Mouse (Mus musculus) stomach, embryonic 15.5 days (tissue): ENCODE results near the gene Ppp6r2. TPM values are rescaled to one million over a fixed set of nuclear protein-coding genes. Genes with fewer than 3 reads are reported as not detected.
A peak's percentile ranks its signal among the peaks of the same experiment; 100 is the strongest.

Source experiments
- ATAC-seq: fragments of 200-750 bp; cut with Nextera tagmentation; 2 replicates; pipeline ENCODE4 v1.8.0; 2017; ENCODE audit warnings: low read depth, moderate number of reproducible peaks, moderate TSS enrichment; ENCODE audit not compliant: insufficient read depth, low FRiP score
- H3K27ac ChIP-seq: fragments of 300-500 bp; sonication (generic); 2 replicates; pipeline ENCODE4 v1.5.1; 2015; ENCODE audit warnings: mild to moderate bottlenecking, inconsistent platforms
- H3K27me3 ChIP-seq: fragments of 300-500 bp; sonication (generic); replicated peaks from 2 replicates; pipeline ENCODE4 v1.6.1; 2015; ENCODE audit warnings: inconsistent platforms
- H3K36me3 ChIP-seq: fragments of 300-500 bp; sonication (generic); 2 replicates; pipeline ENCODE4 v1.6.1; 2015; ENCODE audit warnings: inconsistent platforms
- H3K4me1 ChIP-seq: fragments of 300-500 bp; sonication (generic); 2 replicates; pipeline ENCODE4 v1.6.1; 2015; ENCODE audit warnings: inconsistent platforms
- H3K4me2 ChIP-seq: fragments of 300-500 bp; sonication (generic); 2 replicates; pipeline ENCODE4 v1.6.1; 2015; ENCODE audit warnings: mild to moderate bottlenecking, inconsistent platforms
- H3K4me3 ChIP-seq: fragments of 300-500 bp; sonication (generic); replicated peaks from 2 replicates; pipeline ENCODE4 v1.5.1; 2015; ENCODE audit warnings: inconsistent platforms
- H3K9ac ChIP-seq: fragments of 300-500 bp; sonication (generic); 2 replicates; pipeline ENCODE4 v1.6.1; 2015; ENCODE audit warnings: inconsistent platforms
- H3K9me3 ChIP-seq: fragments of 300-500 bp; sonication (generic); 2 replicates; pipeline ENCODE4 v1.6.1; 2016; ENCODE audit warnings: inconsistent platforms
- WGBS: fragments of 180-500 bp; shearing (Covaris S2); methylation state at CpG from one replicate; pipeline ENCODE4 v1.1.7; 2015; 5-methylcytosine and 5-hydroxymethylcytosine counted together
- microRNA-seq: library from miRNA; unstranded; fragments of <30 nt; microRNA quantifications from one replicate; pipeline ENCODE4, GENCODE M21; 2016
- polyA plus RNA-seq: library from polyadenylated mRNA; unstranded; fragments of >200 nt; fragmentation: Nextera tagmentation; extraction: Ambion mirVana; gene quantifications from 2 replicates; pipeline ENCODE4 v1.2.1, GENCODE M21; 2015

The Ppp6r2 gene
- polyA plus RNA-seq, 1 experiment from 2014 or later: 28.5 TPM

- no peak overlapping the region for H3K4me3 ChIP-seq
- WGBS: 73% methylated on average over 11 of the region's 11 CpGs
Observed at GRCm38 (mm10) chr15:89316146-89316545, 104.8 kb downstream of the Ppp6r2 start.

GRCm38 (mm10) chr15:89321264-89321663, 109.9 kb downstream of the Ppp6r2 start:
- no peaks in the 10 kb centered on the region; the same call in 1 of the 2 replicates for H3K27me3 ChIP-seq
- H3K9me3 ChIP-seq: no peaks in the 10 kb centered on the region
- H3K4me3 ChIP-seq: no peak overlapping the region
- H3K36me3 ChIP-seq: no peaks in the 10 kb centered on the region
- no peak overlapping the region for H3K27ac ChIP-seq
- H3K4me2 ChIP-seq: no peak overlapping the region
- H3K4me1 ChIP-seq: peaks cover 3% of the 10 kb centered on the region; the same call in 1 of the 2 replicates
- ATAC-seq: no peak
- 78% methylated on average over 8 of the region's 8 CpGs for WGBS
- no peak overlapping the region for H3K9ac ChIP-seq

More at GRCm38 (mm10) chr15:89316146-89316545, 104.8 kb downstream of the Ppp6r2 start:
- ATAC-seq: no peak
- H3K9ac ChIP-seq: no peak overlapping the region
- peaks cover 20% of the 10 kb centered on the region; the same call in 1 of the 2 replicates for H3K4me1 ChIP-seq
- no peaks in the 10 kb centered on the region for H3K27me3 ChIP-seq
- H3K9me3 ChIP-seq: no peaks in the 10 kb centered on the region
- H3K4me2 ChIP-seq: no peak overlapping the region
- no peak overlapping the region for H3K27ac ChIP-seq
- H3K36me3 ChIP-seq: no peaks in the 10 kb centered on the region

GRCm38 (mm10) chr15:89322670-89323522, 111.5 kb downstream of the Ppp6r2 start, which contains the start of gene Adm2:
Gene Adm2, plus strand, starts transcription at chr15:89322720.
- H3K4me3 ChIP-seq: peak within 1 kb of the TSS; percentile 33
- H3K9me3 ChIP-seq: no peaks in the 10 kb centered on the region
- no peak within 1 kb of the TSS for H3K9ac ChIP-seq
- no peaks in the 10 kb centered on the region for H3K36me3 ChIP-seq
- H3K4me2 ChIP-seq: peak within 1 kb of the TSS; percentile 54
- 0 out of 2 replicates have a peak, but pooled peaks have one; percentile 31 for ATAC-seq
- H3K27ac ChIP-seq: no peak within 1 kb of the TSS
- WGBS: 5% methylated on average over 26 of the region's 26 CpGs
- H3K4me1 ChIP-seq: peaks cover 3% of the 10 kb centered on the region; the same call in 1 of the 2 replicates
- no peaks in the 10 kb centered on the region; the same call in 1 of the 2 replicates for H3K27me3 ChIP-seq

- Histone ChIP-seq H3K9me3 (no peaks in the 10 kb centered on the region), H3K36me3 (no peaks in the 10 kb centered on the region), H3K4me3 (no peak overlapping the region), H3K9ac (no peak overlapping the region), H3K4me1 (peaks cover 3% of the 10 kb centered on the region; the same call in 1 of the 2 replicates), H3K27me3 (no peaks in the 10 kb centered on the region; the same call in 1 of the 2 replicates), H3K27ac (no peak overlapping the region), H3K4me2 (0 out of 2 replicates have a peak overlapping the region, but pooled peaks have one; percentile 54)
- WGBS: 84% methylated on average over 4 of the region's 4 CpGs
- ATAC-seq: no peak
Observed at GRCm38 (mm10) chr15:89323656-89324055, 112.3 kb downstream of the Ppp6r2 start.

GRCm38 (mm10) chr15:89326441-89326840, 115.1 kb downstream of the Ppp6r2 start:
- WGBS: 53% methylated on average over 5 of the region's 5 CpGs
- H3K4me1 ChIP-seq: peaks cover 3% of the 10 kb centered on the region; the same call in 1 of the 2 replicates
- ATAC-seq: no peak

GRCm38 (mm10) chr15:89334271-89334670, 122.9 kb downstream of the Ppp6r2 start, which contains the start of gene Miox:
Gene Miox, plus strand, starts transcription at chr15:89334398.
- Histone ChIP-seq H3K4me3 (no peak within 1 kb of the TSS), H3K27me3 (no peaks in the 10 kb centered on the region), H3K36me3 (no peaks in the 10 kb centered on the region), H3K9ac (no peak within 1 kb of the TSS), H3K4me2 (no peak within 1 kb of the TSS), H3K9me3 (no peaks in the 10 kb centered on the region), H3K27ac (no peak within 1 kb of the TSS), H3K4me1 (no peaks in the 10 kb centered on the region)
- ATAC-seq: no peak
- WGBS: 83% methylated on average over 7 of the region's 7 CpGs

More at GRCm38 (mm10) chr15:89326441-89326840, 115.1 kb downstream of the Ppp6r2 start:
- no peaks in the 10 kb centered on the region; the same call in 1 of the 2 replicates for H3K27me3 ChIP-seq
- H3K4me3 ChIP-seq: no peak overlapping the region
- H3K4me2 ChIP-seq: no peak overlapping the region
- no peaks in the 10 kb centered on the region for H3K36me3 ChIP-seq
- H3K9me3 ChIP-seq: no peaks in the 10 kb centered on the region
- no peak overlapping the region for H3K9ac ChIP-seq
- H3K27ac ChIP-seq: no peak overlapping the region

- Histone ChIP-seq H3K4me1 (no peaks in the 10 kb centered on the region), H3K36me3 (no peaks in the 10 kb centered on the region), H3K27me3 (no peaks in the 10 kb centered on the region), H3K9me3 (no peaks in the 10 kb centered on the region), H3K27ac (no peak overlapping the region), H3K4me2 (no peak overlapping the region), H3K9ac (no peak overlapping the region), H3K4me3 (no peak overlapping the region)
- WGBS: 77% methylated on average over 17 of the region's 17 CpGs
- ATAC-seq: no peak
Observed at GRCm38 (mm10) chr15:89334774-89335537, 123.6 kb downstream of the Ppp6r2 start.

- H3K27me3 ChIP-seq: no peaks in the 10 kb centered on the region
- 84% methylated on average over 14 of the region's 14 CpGs for WGBS
- ATAC-seq: no peak
- no peak overlapping the region for H3K4me3 ChIP-seq
- H3K9ac ChIP-seq: no peak overlapping the region
- no peak overlapping the region for H3K4me2 ChIP-seq
- H3K36me3 ChIP-seq: no peaks in the 10 kb centered on the region
- H3K27ac ChIP-seq: no peak overlapping the region
- H3K9me3 ChIP-seq: no peaks in the 10 kb centered on the region
- H3K4me1 ChIP-seq: no peaks in the 10 kb centered on the region
Observed at GRCm38 (mm10) chr15:89336422-89336821, 125.1 kb downstream of the Ppp6r2 start.

Small RNA genes lying within 50 kb of the gene (microRNA-seq; reads per million reads assigned to microRNA genes)
- gene Mir6958: 1.2 reads per million
- 0.58 reads per million for gene Mir6959
- gene Mir7118: 0.58 reads per million

Other genes with a start within 250 kb of the Ppp6r2 start
- 0.09 TPM in 1 of 2 replicates, not detected in the other for gene Mlc1, start 232.5 kb upstream of the Ppp6r2 start, polyA plus RNA-seq
- 0.08 TPM in 1 of 2 replicates, not detected in the other for gene Mov10l1, start 228.6 kb upstream of the Ppp6r2 start, polyA plus RNA-seq
- 0.55 and 0.64 TPM in 2 replicates for gene Panx2, start 151.8 kb upstream of the Ppp6r2 start, polyA plus RNA-seq
- gene Trabd, start 136.4 kb upstream of the Ppp6r2 start, polyA plus RNA-seq: 57.1 and 60.0 TPM in 2 replicates
- 17.9 and 19.7 TPM in 2 replicates for gene Selenoo, start 122.5 kb upstream of the Ppp6r2 start, polyA plus RNA-seq
- gene Tubgcp6, start 88.4 kb upstream of the Ppp6r2 start, polyA plus RNA-seq: 12.0 and 12.9 TPM in 2 replicates
- gene Hdac10, start 82.9 kb upstream of the Ppp6r2 start, polyA plus RNA-seq: 20.9 and 23.3 TPM in 2 replicates
- 3.8 and 4.7 TPM in 2 replicates for gene Mapk12, start 70.8 kb upstream of the Ppp6r2 start, polyA plus RNA-seq
- 5.9 and 6.4 TPM in 2 replicates for gene Mapk11, start 61.9 kb upstream of the Ppp6r2 start, polyA plus RNA-seq
- gene Plxnb2, start 30.8 kb upstream of the Ppp6r2 start, polyA plus RNA-seq: 128 and 129 TPM in 2 replicates
- gene Dennd6b, start 15.1 kb upstream of the Ppp6r2 start, polyA plus RNA-seq: 12.5 and 14.9 TPM in 2 replicates
- gene Sbf1, start 103.8 kb downstream of the Ppp6r2 start, polyA plus RNA-seq: 45.3 and 45.9 TPM in 2 replicates
- gene Adm2, start 111.2 kb downstream of the Ppp6r2 start, polyA plus RNA-seq: 0.76 and 1.1 TPM in 2 replicates
- 0.53 and 0.71 TPM in 2 replicates for gene Miox, start 122.8 kb downstream of the Ppp6r2 start, polyA plus RNA-seq
- 57.3 and 62.3 TPM in 2 replicates for gene Lmf2, start 144.1 kb downstream of the Ppp6r2 start, polyA plus RNA-seq
- gene Ncaph2, start 144.2 kb downstream of the Ppp6r2 start, polyA plus RNA-seq: 127 and 141 TPM in 2 replicates
- 6.7 and 7.3 TPM in 2 replicates for gene Sco2, start 162.3 kb downstream of the Ppp6r2 start, polyA plus RNA-seq
- gene Tymp, start 165.5 kb downstream of the Ppp6r2 start, polyA plus RNA-seq: 1.3 and 1.5 TPM in 2 replicates
- gene Odf3b, start 167.7 kb downstream of the Ppp6r2 start, polyA plus RNA-seq: 0.48 and 0.84 TPM in 2 replicates
- not detected in 2 replicates for gene Klhdc7b, start 173.4 kb downstream of the Ppp6r2 start, polyA plus RNA-seq
- gene Syce3, start 198.9 kb downstream of the Ppp6r2 start, polyA plus RNA-seq: not detected in 2 replicates
- gene Cpt1b, start 214.3 kb downstream of the Ppp6r2 start, polyA plus RNA-seq: 0.63 and 0.66 TPM in 2 replicates
- 3.6 and 4.2 TPM in 2 replicates for gene C730034F03Rik, start 218.0 kb downstream of the Ppp6r2 start, polyA plus RNA-seq
- gene Gm44502, start 218.1 kb downstream of the Ppp6r2 start, polyA plus RNA-seq: not detected in 2 replicates
- gene Chkb, start 218.4 kb downstream of the Ppp6r2 start, polyA plus RNA-seq: 51.3 and 55.5 TPM in 2 replicates
- 3.7 and 3.8 TPM in 2 replicates for gene Mapk8ip2, start 242.4 kb downstream of the Ppp6r2 start, polyA plus RNA-seq